Comparison of ENCODE assay signal across 24 mouse cellular contexts in the genomic region with DNA sequence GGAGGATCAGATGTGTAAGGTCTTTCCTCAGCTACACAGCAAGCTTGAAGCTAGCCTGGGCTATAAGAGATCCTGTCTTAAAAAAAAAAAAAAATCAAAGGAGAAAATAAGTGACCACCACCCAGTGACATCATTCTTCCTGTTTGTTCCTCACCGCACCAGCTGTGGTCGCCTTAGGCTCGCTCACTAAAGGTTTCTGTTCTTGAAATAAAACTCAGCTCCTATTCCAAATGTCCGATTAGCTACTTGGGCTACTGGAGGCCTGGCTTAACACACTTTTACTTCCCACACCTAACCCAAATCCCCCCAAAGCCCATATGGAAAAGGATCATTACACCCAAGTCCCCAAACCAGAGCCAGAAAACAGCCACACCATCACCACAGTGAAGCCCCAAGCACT. TPM values are rescaled to one million over a fixed set of nuclear protein-coding genes. Genes with fewer than 3 reads are reported as not detected.
DNase-seq lines count a peak whose midpoint lies in the region.
"Had no signal": no experiment of that assay in that cellular context is flagged by ENCODE, and none has a peak within 500 bp of the region (broad histone marks: within the 10 kb centered on the region; RNA-seq: fewer than 3 reads in every experiment).

No protein-coding gene starts in this region.

- 76% methylated on average over 4 of the region's 4 CpGs for WGBS in hindbrain, embryonic 10.5 days

- DNase-seq in lung, postnatal 36 days = peak; percentile 13
- no peak for DNase-seq in lung, adult 18-20 months
- DNase-seq in B cell, adult 2 months = peak; percentile 39 to 46
- peak; percentile 44 to 50 for DNase-seq in natural killer cell, adult 2 months (ENCODE audit: low spot score in 2 of 2)
- no peak for DNase-seq in gastrocnemius, adult 18-20 months (ENCODE audit: low spot score)
- no peak for DNase-seq in urinary bladder, postnatal 14 days (ENCODE audit: low spot score)
- DNase-seq in hindbrain, embryonic 10.5 days (ENCODE audit: low spot score) = no peak
- DNase-seq: cerebellum, adult 9-11 months; heart, postnatal 4 days; kidney, postnatal 4 days; layer of hippocampus, adult 9-11 months; lung, adult 2 months; right cerebral cortex, postnatal 14 days; thymus, adult 18-20 months; thymus, postnatal 4 days had no signal

- H3K27ac ChIP-seq in brown adipose tissue, adult 24 weeks (replicated peaks; ENCODE audit: low read depth, low read length) = peak overlapping the region; percentile 58; the same call in 1 of the 2 replicates
- no peak overlapping the region for H3K27ac ChIP-seq in hindbrain, embryonic 10.5 days
- H3K27ac ChIP-seq: embryonic facial prominence, embryonic 13.5 days; forebrain, embryonic 15.5 days; heart, embryonic 13.5 days; midbrain, embryonic 15.5 days; neural tube, embryonic 12.5 days; stomach, embryonic 15.5 days had no signal

- H3K4me3 ChIP-seq in brown adipose tissue, adult 24 weeks (ENCODE audit: insufficient read depth, low read depth, low read length) = no peak overlapping the region
- H3K4me3 ChIP-seq in hindbrain, embryonic 10.5 days = no peak overlapping the region
- H3K4me3 ChIP-seq: embryonic facial prominence, embryonic 13.5 days; forebrain, embryonic 15.5 days; heart, embryonic 13.5 days; midbrain, embryonic 15.5 days; neural tube, embryonic 12.5 days; stomach, embryonic 15.5 days had no signal

- H3K9me3 ChIP-seq in hindbrain, embryonic 10.5 days = no peaks in the 10 kb centered on the region
- H3K9me3 ChIP-seq: embryonic facial prominence, embryonic 13.5 days; forebrain, embryonic 15.5 days; heart, embryonic 13.5 days; midbrain, embryonic 15.5 days; neural tube, embryonic 12.5 days; stomach, embryonic 15.5 days had no signal

- H3K36me3 ChIP-seq in hindbrain, embryonic 10.5 days = peaks cover 50% of the 10 kb centered on the region

- H3K27me3 ChIP-seq in hindbrain, embryonic 10.5 days (ENCODE audit: insufficient read depth, poor library complexity, severe bottlenecking) = no peaks in the 10 kb centered on the region
- H3K27me3 ChIP-seq: embryonic facial prominence, embryonic 13.5 days; forebrain, embryonic 15.5 days; heart, embryonic 13.5 days; midbrain, embryonic 15.5 days; neural tube, embryonic 12.5 days; stomach, embryonic 15.5 days had no signal

- H3K4me1 ChIP-seq in brown adipose tissue, adult 24 weeks (ENCODE audit: control insufficient read depth, insufficient read depth, insufficient read length, low read length) = peaks cover 2% of the 10 kb centered on the region; the same call in 1 of the 2 replicates
- peaks cover 21% of the 10 kb centered on the region for H3K4me1 ChIP-seq in hindbrain, embryonic 10.5 days (replicated peaks)

RNA-seq across cellular contexts. Expression of a gene that starts 2.7 kb away (rescaled TPM):
- polyA plus RNA-seq in brown adipose tissue, adult 24 weeks (2012; ENCODE audit: insufficient read depth, insufficient read length, missing spikeins) = 28.9 and 34.5 TPM in 2 replicates
- 10 to 100 TPM; 26.2 to 26.9 TPM for total RNA-seq in gastrocnemius, adult 18-20 months (2021)
- 35.2 and 39.7 TPM in 2 replicates for polyA plus RNA-seq in hindbrain, embryonic 10.5 days (2016; fragmentation: Nextera tagmentation; extraction: Ambion mirVana)

RNA-seq across cellular contexts. Expression of a gene that starts 7.7 kb away (rescaled TPM):
- polyA plus RNA-seq in brown adipose tissue, adult 24 weeks (2012; ENCODE audit: insufficient read depth, insufficient read length, missing spikeins) = 3.6 and 3.7 TPM in 2 replicates
- 1 to 10 TPM; 1.5 to 1.6 TPM for total RNA-seq in gastrocnemius, adult 18-20 months (2021)
- polyA plus RNA-seq in hindbrain, embryonic 10.5 days (2016; fragmentation: Nextera tagmentation; extraction: Ambion mirVana) = 47.3 and 55.6 TPM in 2 replicates

RNA-seq across cellular contexts. Expression of a gene that starts 9.0 kb away (rescaled TPM):
- 0.99 TPM in 1 of 2 replicates, not detected in the other for polyA plus RNA-seq in brown adipose tissue, adult 24 weeks (2012; ENCODE audit: insufficient read depth, insufficient read length, missing spikeins)
- total RNA-seq in gastrocnemius, adult 18-20 months (2021) = not detected
- 0.14 TPM in 1 of 2 replicates, not detected in the other for polyA plus RNA-seq in hindbrain, embryonic 10.5 days (2016; fragmentation: Nextera tagmentation; extraction: Ambion mirVana)
- total RNA-seq: heart, postnatal 4 days had no signal

RNA-seq across cellular contexts. Expression of a gene that starts 36.7 kb away (rescaled TPM):
- 2.0 TPM in 1 of 2 replicates, not detected in the other for polyA plus RNA-seq in brown adipose tissue, adult 24 weeks (2012; ENCODE audit: insufficient read depth, insufficient read length, missing spikeins)
- 1 to 10 TPM; 1.9 to 2.1 TPM for total RNA-seq in gastrocnemius, adult 18-20 months (2021)
- 3.9 and 6.7 TPM in 2 replicates for polyA plus RNA-seq in hindbrain, embryonic 10.5 days (2016; fragmentation: Nextera tagmentation; extraction: Ambion mirVana)

RNA-seq across cellular contexts. Expression of a gene that starts 47.2 kb away (rescaled TPM):
- polyA plus RNA-seq in brown adipose tissue, adult 24 weeks (2012; ENCODE audit: insufficient read depth, insufficient read length, missing spikeins) = not detected in 2 replicates
- total RNA-seq in gastrocnemius, adult 18-20 months (2021) = not detected
- 0.30 TPM in 1 of 2 replicates, not detected in the other for polyA plus RNA-seq in hindbrain, embryonic 10.5 days (2016; fragmentation: Nextera tagmentation; extraction: Ambion mirVana)
- total RNA-seq: heart, postnatal 4 days had no signal
- polyA plus RNA-seq: cortical plate, adult 2 months; embryonic facial prominence, embryonic 13.5 days; liver, embryonic 11.5 days had no signal

Comparison
In these comparisons a context has a peak if more than half of its experiments do, and no peak if none do; other contexts are left out.
1. DNase-seq: peak in lung, postnatal 36 days (single experiment), B cell, adult 2 months (2 of 2) and natural killer cell, adult 2 months (2 of 2); none in lung, adult 18-20 months (0 of 2), gastrocnemius, adult 18-20 months (single experiment), urinary bladder, postnatal 14 days (single experiment) and hindbrain, embryonic 10.5 days (single experiment).
2. RNA of a gene that starts 7.7 kb away (polyA plus RNA-seq): 47.3 to 55.6 TPM in hindbrain, embryonic 10.5 days; 3.6 to 3.7 TPM in brown adipose tissue, adult 24 weeks; every median in the first group is over 10 times any median in the second.